Mouse (Mus musculus) macrophage (primary cell): Measurements from ENCODE around the gene Cyb5r4. TPM values are rescaled to one million over a fixed set of nuclear protein-coding genes. Genes with fewer than 3 reads are reported as not detected.
"Not testable (repeated sequence)": the region's sequence is repeated elsewhere in the genome, so short reads cannot be mapped to it uniquely, and the experiment has no call there.

Source experiments
- H3K27ac ChIP-seq: fragments of 350-480 bp; formaldehyde crosslinking; 2 replicates; pipeline ENCODE4 v1.9.0; 2021
- H3K36me3 ChIP-seq: fragments of 350-480 bp; formaldehyde crosslinking; 2 replicates; pipeline ENCODE4 v1.9.0; 2021; ENCODE audit errors: inconsistent target
- H3K4me3 ChIP-seq: fragments of 350-480 bp; formaldehyde crosslinking; 2 replicates; pipeline ENCODE4 v1.9.0; 2021; ENCODE audit errors: inconsistent target
- H3K79me2 ChIP-seq: fragments of 350-480 bp; formaldehyde crosslinking; 2 replicates; pipeline ENCODE4 v1.9.0; 2021; ENCODE audit errors: inconsistent target
- WGBS: methylation state at CpG from one replicate; pipeline ENCODE4 v1.1.7; 2026; ENCODE audit warnings: inconsistent platforms; ENCODE audit not compliant: missing documents; 5-methylcytosine and 5-hydroxymethylcytosine counted together
- polyA plus RNA-seq: library from polyadenylated mRNA; stranded (reverse); fragments of 250-400 nt; gene quantifications from 3 replicates; pipeline ENCODE4 v1.2.4, GENCODE M21; 2018; ENCODE audit warnings: inconsistent platforms

Gene Cyb5r4
- polyA plus RNA-seq, 1 experiment from 2014 or later = 99.8 TPM

GRCm38 (mm10) chr9:87068160-87068559 is 46.3 kb downstream of the Cyb5r4 start:
- Histone ChIP-seq H3K79me2 (no peaks in the 10 kb centered on the region), H3K4me3 (no peak overlapping the region), H3K27ac (no peak overlapping the region), H3K36me3 (peaks cover 46% of the 10 kb centered on the region)
- WGBS = 63% methylated on average over 1 of the region's 1 CpGs

DNA sequence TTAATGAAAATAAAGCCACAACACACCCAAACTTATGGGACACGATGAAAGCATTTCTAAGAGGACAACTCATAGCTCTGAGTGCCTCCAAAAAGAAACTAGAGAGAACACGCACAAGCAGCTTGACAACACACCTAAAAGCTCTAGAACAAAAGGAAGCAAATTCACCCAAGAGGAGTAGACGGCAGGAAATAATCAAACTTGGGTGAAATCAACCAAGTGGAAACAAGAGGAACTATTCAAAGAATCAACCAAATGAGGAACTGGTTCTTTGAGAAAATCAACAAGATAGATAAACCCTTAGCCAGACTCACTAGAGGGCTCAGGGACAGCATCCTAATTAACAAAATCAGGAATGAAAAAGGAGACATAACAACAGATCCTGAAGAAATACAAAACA is 49.8 kb downstream of the Cyb5r4 start:
- H3K36me3 ChIP-seq = peaks cover 28% of the 10 kb centered on the region
- H3K79me2 ChIP-seq, H3K4me3 ChIP-seq, H3K27ac ChIP-seq: not testable (repeated sequence)
- WGBS = 83% methylated on average over 3 of the region's 3 CpGs

DNA sequence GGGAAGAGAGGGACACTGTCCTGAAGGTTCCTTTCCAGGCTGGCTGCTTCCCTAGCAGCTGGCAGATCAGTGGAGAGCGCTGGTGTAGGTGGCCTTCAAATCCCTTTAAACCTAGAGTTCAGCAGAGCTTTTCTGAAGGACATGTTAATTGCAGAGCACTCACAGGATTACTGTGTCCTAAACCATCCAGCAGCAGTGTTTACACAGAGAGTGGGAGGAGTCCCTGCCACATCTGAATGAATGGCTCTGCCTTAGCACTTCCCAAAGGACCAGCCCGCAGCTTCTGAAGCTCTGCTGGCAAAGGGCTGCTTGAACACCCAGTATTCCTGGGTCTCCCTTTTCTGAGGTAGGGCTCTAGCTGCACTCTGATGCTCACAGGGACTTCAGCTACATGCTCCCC is 56.1 kb downstream of the Cyb5r4 start:
- WGBS = 94% methylated on average over 2 of the region's 2 CpGs
- Histone ChIP-seq H3K36me3 (no peaks in the 10 kb centered on the region), H3K27ac (no peak overlapping the region), H3K79me2 (no peaks in the 10 kb centered on the region), H3K4me3 (no peak overlapping the region)

DNA sequence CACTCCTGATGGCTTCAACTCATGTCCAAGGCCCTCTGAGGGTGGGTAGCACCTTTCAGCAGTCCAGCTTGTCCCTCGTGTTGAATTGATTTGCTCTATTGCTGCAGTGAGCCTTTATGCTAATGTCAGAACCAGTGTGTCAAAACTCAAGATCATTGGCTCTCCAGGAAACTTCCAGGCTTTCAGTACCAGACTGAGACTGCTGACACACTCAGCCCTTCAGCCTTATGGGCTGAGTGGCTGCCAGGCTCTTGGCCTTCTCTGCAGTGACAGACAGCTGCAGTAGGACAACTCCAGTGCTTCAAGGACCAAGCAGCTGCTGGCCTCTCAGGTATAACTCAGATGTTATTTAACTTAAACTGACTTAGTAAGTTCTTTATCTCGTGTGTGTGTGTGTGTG is 57.7 kb downstream of the Cyb5r4 start:
- H3K4me3 ChIP-seq = no peak overlapping the region
- H3K36me3 ChIP-seq = no peaks in the 10 kb centered on the region
- WGBS = 83% methylated on average over 2 of the region's 2 CpGs
- no peaks in the 10 kb centered on the region for H3K79me2 ChIP-seq
- no peak overlapping the region for H3K27ac ChIP-seq

DNA sequence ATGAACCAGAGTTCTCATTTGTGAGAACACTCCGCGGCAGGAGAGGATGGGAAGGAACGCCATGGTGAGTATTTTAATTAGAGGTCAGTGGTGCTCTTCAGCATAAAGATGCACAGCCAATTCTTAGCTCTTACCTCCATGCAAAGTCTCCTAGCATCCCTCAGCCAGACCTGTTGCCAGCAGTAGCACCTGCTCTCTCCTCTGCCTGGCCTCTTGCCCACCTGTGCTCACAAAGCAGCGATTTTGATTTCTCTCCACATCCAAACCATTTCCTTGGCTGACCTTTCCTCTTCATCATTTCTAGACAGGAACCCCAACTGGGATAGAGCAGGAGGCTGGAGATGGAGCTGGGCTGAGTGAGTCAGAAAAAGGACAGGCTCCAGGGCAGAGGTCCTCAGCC is 65.2 kb downstream of the Cyb5r4 start:
- no peaks in the 10 kb centered on the region for H3K79me2 ChIP-seq
- no peak overlapping the region for H3K4me3 ChIP-seq
- H3K36me3 ChIP-seq = no peaks in the 10 kb centered on the region
- WGBS = 82% methylated on average over 4 of the region's 4 CpGs
- H3K27ac ChIP-seq = no peak overlapping the region

- 58% methylated on average over 2 of the region's 2 CpGs for WGBS
- Histone ChIP-seq H3K36me3 (no peaks in the 10 kb centered on the region), H3K27ac (no peak overlapping the region), H3K79me2 (no peaks in the 10 kb centered on the region), H3K4me3 (no peak overlapping the region)
Measured at GRCm38 (mm10) chr9:87097989-87098388, 76.2 kb downstream of the Cyb5r4 start.

GRCm38 (mm10) chr9:87115019-87115418 is 93.2 kb downstream of the Cyb5r4 start:
- Histone ChIP-seq H3K79me2 (no peaks in the 10 kb centered on the region), H3K4me3 (no peak overlapping the region), H3K36me3 (no peaks in the 10 kb centered on the region), H3K27ac (no peak overlapping the region)
- 83% methylated on average over 5 of the region's 5 CpGs for WGBS

DNA sequence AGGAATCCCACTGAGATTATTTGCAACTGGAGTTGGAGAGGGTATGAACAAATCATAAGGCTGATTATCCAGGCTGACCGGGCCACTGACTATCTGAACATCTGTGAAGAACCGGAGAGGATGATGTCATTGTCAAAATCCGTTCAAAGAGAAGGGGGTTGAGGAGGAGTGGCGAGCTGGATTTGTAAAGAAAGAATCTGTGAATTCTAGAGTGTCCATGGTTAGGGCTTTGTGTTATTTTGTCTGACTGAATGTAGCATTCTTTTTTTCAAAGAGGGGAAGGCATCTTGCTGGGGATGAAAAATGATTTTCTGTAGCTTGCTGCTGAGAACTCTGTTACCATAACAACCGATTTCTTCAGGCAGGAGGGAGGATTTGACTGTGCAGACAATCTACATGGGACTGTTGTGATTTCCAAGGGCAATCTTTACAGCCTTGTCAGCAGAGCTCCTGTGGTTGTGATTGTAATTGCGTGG is 93.7 kb downstream of the Cyb5r4 start:
- Histone ChIP-seq H3K4me3 (no peak overlapping the region), H3K27ac (no peak overlapping the region), H3K36me3 (no peaks in the 10 kb centered on the region), H3K79me2 (no peaks in the 10 kb centered on the region)
- 80% methylated on average over 6 of the region's 6 CpGs for WGBS

GRCm38 (mm10) chr9:87115978-87116377 is 94.2 kb downstream of the Cyb5r4 start:
- 50% methylated on average over 1 of the region's 1 CpGs for WGBS
- no peak overlapping the region for H3K27ac ChIP-seq
- no peak overlapping the region for H3K4me3 ChIP-seq
- H3K36me3 ChIP-seq = no peaks in the 10 kb centered on the region
- no peaks in the 10 kb centered on the region for H3K79me2 ChIP-seq

GRCm38 (mm10) chr9:87118996-87119395 is 97.2 kb downstream of the Cyb5r4 start:
- Histone ChIP-seq H3K79me2 (no peaks in the 10 kb centered on the region), H3K36me3 (no peaks in the 10 kb centered on the region), H3K27ac (no peak overlapping the region), H3K4me3 (no peak overlapping the region)
- WGBS = 83% methylated on average over 3 of the region's 3 CpGs

DNA sequence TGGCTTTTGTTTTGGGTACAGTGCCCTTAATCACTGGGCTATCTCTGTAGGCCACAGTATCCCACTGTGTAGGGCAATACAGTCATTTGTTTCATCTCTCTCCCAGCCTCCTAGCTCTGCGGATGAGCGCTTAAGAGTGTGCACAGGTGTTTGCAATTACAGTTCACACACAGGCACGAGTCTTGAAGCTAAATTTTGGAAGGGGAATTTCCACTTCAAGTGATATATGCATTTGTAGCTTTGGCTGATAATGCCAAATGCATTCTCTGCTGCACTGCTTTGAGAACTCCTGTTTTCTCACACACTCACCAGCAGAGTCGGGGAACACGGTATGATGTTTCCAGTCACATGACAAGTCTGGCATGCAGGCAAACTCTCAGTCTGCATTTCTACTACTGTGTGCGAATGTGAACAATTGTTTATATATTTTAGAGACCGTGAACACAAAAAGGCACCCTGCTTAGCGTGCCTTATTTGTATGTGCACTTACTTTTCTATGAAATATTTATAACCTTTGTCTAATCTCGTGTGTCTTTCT is 100.2 kb downstream of the Cyb5r4 start:
- Histone ChIP-seq H3K79me2 (no peaks in the 10 kb centered on the region), H3K4me3 (no peak overlapping the region), H3K36me3 (no peaks in the 10 kb centered on the region), H3K27ac (no peak overlapping the region)
- 85% methylated on average over 9 of the region's 9 CpGs for WGBS

- H3K36me3 ChIP-seq, H3K79me2 ChIP-seq, H3K27ac ChIP-seq, H3K4me3 ChIP-seq: not testable (repeated sequence)
- 51% methylated on average over 3 of the region's 6 CpGs for WGBS
Measured at GRCm38 (mm10) chr9:87127046-87127445, 105.2 kb downstream of the Cyb5r4 start.

Other genes starting within 250 kb of the Cyb5r4 start
- gene Snap91, start 141.4 kb upstream of the Cyb5r4 start, polyA plus RNA-seq = not detected in 3 replicates
- gene Ripply2, start 6.5 kb upstream of the Cyb5r4 start, polyA plus RNA-seq = not detected in 3 replicates
- gene Mrap2, start 122.3 kb downstream of the Cyb5r4 start, polyA plus RNA-seq = not detected in 3 replicates
- 3.9 to 9.1 TPM (median 7.1 TPM) in 3 replicates for gene Cep162, start 233.5 kb downstream of the Cyb5r4 start, polyA plus RNA-seq